Comparison of ENCODE assay signal across 26 mouse cellular contexts in genomic region chr17:83159634-83160033, GRCm38 (mm10). TPM values are rescaled to one million over a fixed set of nuclear protein-coding genes. Genes with fewer than 3 reads are reported as not detected.
A peak's percentile ranks its signal among the peaks of the same experiment; 100 is the strongest.
DNase-seq lines count a peak whose midpoint lies in the region; ATAC-seq and TF ChIP-seq lines count a peak whose summit lies in the region.
"Had no signal": no experiment of that assay in that cellular context is flagged by ENCODE, and none has a peak within 500 bp of the region (broad histone marks: within the 10 kb centered on the region; RNA-seq: fewer than 3 reads in every experiment).

No protein-coding gene starts in this region.

- no peak overlapping the region for H3K9ac ChIP-seq in forebrain, embryonic 16.5 days (replicated peaks; ENCODE audit: low read depth, low read length)
- H3K9ac ChIP-seq: embryonic facial prominence, embryonic 13.5 days; embryonic facial prominence, embryonic 15.5 days; forebrain, embryonic 12.5 days; forebrain, postnatal 0 days had no signal

- H3K79me3 ChIP-seq in C2C12 (ENCODE audit: low read depth), result no peaks in the 10 kb centered on the region

- DNase-seq in NIH3T3 (ENCODE audit: low read depth), result peak; percentile 48
- peak; percentile 7 for DNase-seq in induced T-regulatory cell, adult 2 months (ENCODE audit: low read depth)
- no peak for DNase-seq in left cerebral cortex, adult 18-20 months (ENCODE audit: low spot score in 2 of 2)
- no peak for DNase-seq in cerebellum, adult 8-10 months
- DNase-seq: adrenal gland, adult 8-10 months; adrenal gland, postnatal 14 days; adrenal gland, postnatal 36 days; B cell, adult 2 months; cerebellum, adult 11-12 months; cerebellum, adult 2 months; cerebellum, adult 9-11 months; cerebellum, postnatal 14 days; cerebellum, postnatal 36 days; embryo, embryonic 11 days; forebrain, postnatal 0 days had no signal

- H3K27ac ChIP-seq in forebrain, embryonic 16.5 days (ENCODE audit: low read length), result no peak overlapping the region
- H3K27ac ChIP-seq: embryonic facial prominence, embryonic 13.5 days; embryonic facial prominence, embryonic 15.5 days; forebrain, embryonic 10.5 days; forebrain, embryonic 12.5 days had no signal

- no peak for TF ChIP-seq CTCF in C2C12 (IDR thresholded peaks at IDR 0.05; ENCODE audit: control insufficient read depth, insufficient read depth, insufficient read length)

- H3ac ChIP-seq in C2C12 (ENCODE audit: control insufficient read depth, insufficient read length, low read depth), result no peak overlapping the region

- peaks cover 5% of the 10 kb centered on the region; the same call in 1 of the 2 replicates for H3K4me1 ChIP-seq in forebrain, embryonic 16.5 days (replicated peaks; ENCODE audit: control insufficient read depth, insufficient read depth, low read length)

- H3K27me3 ChIP-seq in C2C12 (ENCODE audit: control insufficient read depth, insufficient read depth, insufficient read length), result no peaks in the 10 kb centered on the region
- no peaks in the 10 kb centered on the region for H3K27me3 ChIP-seq in forebrain, embryonic 16.5 days (replicated peaks; ENCODE audit: control insufficient read depth, insufficient read depth, low read length)
- H3K27me3 ChIP-seq: forebrain, embryonic 12.5 days had no signal

- WGBS in forebrain, embryonic 16.5 days, result 89% methylated on average over 4 of the region's 4 CpGs

- no peak for ATAC-seq in forebrain, embryonic 16.5 days
- ATAC-seq: activated CD4-positive, CD25-positive, alpha-beta regulatory T cell, adult 4 months; forebrain, embryonic 14.5 days; forebrain, postnatal 0 days had no signal

- H3K4me2 ChIP-seq in forebrain, embryonic 16.5 days (ENCODE audit: low read length), result no peak overlapping the region
- H3K4me2 ChIP-seq: embryonic facial prominence, embryonic 13.5 days; embryonic facial prominence, embryonic 15.5 days; forebrain, embryonic 12.5 days had no signal

- no peak overlapping the region for H3K4me3 ChIP-seq in C2C12 (ENCODE audit: insufficient read depth, poor library complexity, severe bottlenecking)
- no peak overlapping the region for H3K4me3 ChIP-seq in forebrain, embryonic 16.5 days (replicated peaks; ENCODE audit: low read length)
- H3K4me3 ChIP-seq: embryonic facial prominence, embryonic 13.5 days; embryonic facial prominence, embryonic 15.5 days; erythroblast, embryonic 14.5 days; forebrain, embryonic 10.5 days; forebrain, embryonic 12.5 days had no signal

- no peaks in the 10 kb centered on the region for H3K9me3 ChIP-seq in forebrain, embryonic 16.5 days (ENCODE audit: control insufficient read depth, low read length)
- H3K9me3 ChIP-seq: embryonic facial prominence, embryonic 13.5 days; embryonic facial prominence, embryonic 15.5 days; forebrain, embryonic 10.5 days; forebrain, embryonic 12.5 days had no signal

- no peaks in the 10 kb centered on the region for H3K79me2 ChIP-seq in C2C12 (ENCODE audit: control insufficient read depth, insufficient read depth)

- H3K36me3 ChIP-seq in C2C12 (ENCODE audit: control insufficient read depth, insufficient read depth), result no peaks in the 10 kb centered on the region
- H3K36me3 ChIP-seq in forebrain, embryonic 16.5 days (ENCODE audit: control insufficient read depth, insufficient read depth), result no peaks in the 10 kb centered on the region
- H3K36me3 ChIP-seq: embryonic facial prominence, embryonic 13.5 days; embryonic facial prominence, embryonic 15.5 days; forebrain, embryonic 10.5 days; forebrain, embryonic 12.5 days had no signal

TF ChIP-seq in C2C12, 6 proteins besides CTCF, POLR2A, EP300 and RAD21:
- TF ChIP-seq MYOG (IDR thresholded peaks at IDR 0.05; ENCODE audit: control insufficient read depth, extremely low read depth, insufficient read length), result no peak
- TF ChIP-seq USF1 (IDR thresholded peaks at IDR 0.05; ENCODE audit: low read depth), result no peak
- no peak for TF ChIP-seq FOSL1 (IDR thresholded peaks at IDR 0.05; ENCODE audit: insufficient read depth, low read length, poor library complexity, severe bottlenecking)
- TF ChIP-seq CEBPB (IDR thresholded peaks at IDR 0.05; ENCODE audit: low read depth), result peak; percentile 52

RNA-seq across cellular contexts. Expression of gene Pkdcc, which starts 55.5 kb away (rescaled TPM):
- 4.6 TPM for polyA plus RNA-seq in C2C12 (2012; fragmentation: generic; extraction: Trizol)
- total RNA-seq in left cerebral cortex, adult 18-20 months (2021), result 10 to 100 TPM; 12.4 to 15.5 TPM
- 5.5 and 5.8 TPM in 2 replicates for polyA plus RNA-seq in forebrain, embryonic 16.5 days (2015; fragmentation: Nextera tagmentation; extraction: Ambion mirVana)
- total RNA-seq: common myeloid progenitor, adult 5-6 weeks; MEL had no signal

Comparison
In these comparisons a context has a peak if more than half of its experiments do, and no peak if none do; other contexts are left out.
1. DNase-seq: peak in NIH3T3 (single experiment) and induced T-regulatory cell, adult 2 months (single experiment); none in left cerebral cortex, adult 18-20 months (0 of 2) and cerebellum, adult 8-10 months (single experiment).